Mouse (Mus musculus): Measurements from ENCODE around the gene Pmfbp1. TPM values are rescaled to one million over a fixed set of nuclear protein-coding genes. Genes with fewer than 3 reads are reported as not detected.
A peak's percentile ranks its signal among the peaks of the same experiment; 100 is the strongest.
"Not testable (repeated sequence)": the region's sequence is repeated elsewhere in the genome, so short reads cannot be mapped to it uniquely, and the experiment has no call there.

The Pmfbp1 gene
- polyA plus RNA-seq (2012; rRNA removed) = not detected in 2 replicates

DNA sequence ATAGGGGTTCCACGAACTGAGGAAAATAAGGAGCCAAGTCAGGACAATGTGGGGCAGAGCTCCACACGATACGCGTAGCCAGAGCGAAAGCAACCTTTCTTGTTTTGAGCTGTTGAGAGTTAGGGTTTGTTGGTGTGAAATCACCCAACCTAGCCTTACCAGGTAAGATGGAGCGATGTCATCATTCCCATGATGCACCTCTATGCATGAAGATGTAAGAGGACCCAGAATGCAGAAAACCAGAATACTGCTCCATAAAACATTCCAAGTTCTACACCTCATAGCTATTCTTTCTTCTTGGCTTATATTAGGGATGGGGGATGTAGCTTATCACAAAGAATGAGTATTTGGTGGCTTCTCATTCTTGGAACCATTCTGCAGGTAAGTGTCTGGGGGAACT lies at the start of gene Pmfbp1:
TSS of gene Pmfbp1 (plus strand) at position 301 of the 400 bp plus-strand sequence.
- WGBS = 91% methylated on average over 6 of the region's 6 CpGs
- TF ChIP-seq CTCF (IDR thresholded peaks at IDR 0.05; ENCODE audit: borderline replicate concordance, control insufficient read depth, extremely low read depth, insufficient read depth, low read length, poor library complexity) = no peak
- no peak for TF ChIP-seq POLR2A (IDR thresholded peaks at IDR 0.05; ENCODE audit: control insufficient read depth, extremely low read depth, insufficient read depth, low read length, poor library complexity)
- H3K36me3 ChIP-seq (ENCODE audit: control insufficient read depth, insufficient read depth, low read length) = no peaks in the 10 kb centered on the region
- no peak for DNase-seq
- H3K27ac ChIP-seq (ENCODE audit: control insufficient read depth, insufficient read depth, low read length) = no peak within 1 kb of the TSS
- no peaks in the 10 kb centered on the region for H3K4me1 ChIP-seq (replicated peaks; ENCODE audit: control insufficient read depth, insufficient read depth, low read length)
- H3K4me3 ChIP-seq (ENCODE audit: control insufficient read depth, insufficient read depth, low read length) = no peak within 1 kb of the TSS
- H3K27me3 ChIP-seq (ENCODE audit: control insufficient read depth, insufficient read depth, low read length) = no peaks in the 10 kb centered on the region

DNA sequence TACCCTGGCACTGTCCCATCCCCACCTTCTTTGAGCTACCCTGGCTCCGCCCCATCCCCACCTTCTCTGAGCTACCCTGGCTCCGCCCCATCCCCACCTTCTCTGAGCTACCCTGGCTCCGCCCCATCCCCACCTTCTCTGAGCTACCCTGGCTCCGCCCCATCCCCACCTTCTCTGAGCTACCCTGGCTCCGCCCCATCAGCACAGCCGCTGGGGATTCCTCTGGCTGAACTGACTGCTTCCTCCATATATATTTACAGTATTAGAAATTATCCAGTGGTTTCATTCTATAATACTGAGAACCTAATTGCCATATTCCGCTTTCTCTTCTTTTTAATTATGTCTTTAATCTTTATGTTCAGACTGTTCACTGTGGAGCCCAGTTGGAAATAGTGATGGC lies 46.9 kb upstream of the Pmfbp1 start:
- not testable (repeated sequence) for H3K27ac ChIP-seq (ENCODE audit: control insufficient read depth, insufficient read depth, low read length); H3K27me3 ChIP-seq (ENCODE audit: control insufficient read depth, insufficient read depth, low read length); H3K4me3 ChIP-seq (ENCODE audit: control insufficient read depth, insufficient read depth, low read length); H3K36me3 ChIP-seq (ENCODE audit: control insufficient read depth, insufficient read depth, low read length); H3K4me1 ChIP-seq (replicated peaks; ENCODE audit: control insufficient read depth, insufficient read depth, low read length); DNase-seq
- 46% methylated on average over 7 of the region's 7 CpGs for WGBS

DNA sequence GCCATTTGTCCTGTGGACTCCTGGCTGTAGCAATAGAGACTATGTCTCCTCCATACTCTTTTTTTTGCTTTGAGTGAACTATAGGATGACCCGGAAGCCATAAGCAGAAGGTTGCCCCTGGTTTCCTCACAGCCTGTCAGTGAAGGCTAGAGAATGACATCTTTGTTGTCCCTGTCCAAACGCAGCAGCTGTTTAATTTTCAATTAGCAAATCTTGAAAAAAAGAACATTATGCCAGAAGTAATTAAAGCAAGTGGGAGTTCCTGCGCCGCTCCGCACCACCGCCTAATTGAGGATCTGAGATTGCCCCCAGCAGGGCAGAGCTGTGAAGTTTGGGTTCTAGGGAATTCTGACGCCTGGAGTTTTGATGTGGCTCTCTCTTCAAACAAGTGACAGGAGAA lies 42.8 kb upstream of the Pmfbp1 start:
- H3K4me3 ChIP-seq (ENCODE audit: control insufficient read depth, insufficient read depth, low read length) = no peak overlapping the region
- 89% methylated on average over 7 of the region's 7 CpGs for WGBS
- H3K27me3 ChIP-seq (ENCODE audit: control insufficient read depth, insufficient read depth, low read length) = no peaks in the 10 kb centered on the region
- no peaks in the 10 kb centered on the region for H3K36me3 ChIP-seq (ENCODE audit: control insufficient read depth, insufficient read depth, low read length)
- no peaks in the 10 kb centered on the region for H3K4me1 ChIP-seq (replicated peaks; ENCODE audit: control insufficient read depth, insufficient read depth, low read length)
- DNase-seq = no peak
- no peak overlapping the region for H3K27ac ChIP-seq (ENCODE audit: control insufficient read depth, insufficient read depth, low read length)
- no peak for TF ChIP-seq POLR2A (IDR thresholded peaks at IDR 0.05; ENCODE audit: control insufficient read depth, extremely low read depth, insufficient read depth, low read length, poor library complexity)
- TF ChIP-seq CTCF (IDR thresholded peaks at IDR 0.05; ENCODE audit: borderline replicate concordance, control insufficient read depth, extremely low read depth, insufficient read depth, low read length, poor library complexity) = no peak

DNA sequence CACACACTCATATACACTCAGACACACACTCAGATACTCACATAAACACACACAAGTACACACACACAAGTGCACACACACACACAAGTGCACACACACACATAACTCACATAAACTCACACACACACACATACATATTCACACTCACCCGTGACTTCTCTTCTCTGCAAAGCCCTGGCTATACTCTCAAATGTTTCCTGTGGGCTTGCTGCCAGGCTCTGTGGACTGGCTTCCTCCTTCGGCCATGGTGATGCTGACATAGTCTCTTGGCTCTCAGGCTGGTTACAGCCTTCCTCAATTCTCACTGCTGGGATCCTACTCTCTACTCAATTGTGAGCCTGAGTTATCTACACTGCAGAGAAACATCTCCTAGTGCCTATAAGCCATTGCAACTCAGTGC lies 38.7 kb upstream of the Pmfbp1 start:
- 8% methylated on average over 2 of the region's 2 CpGs for WGBS
- DNase-seq = no peak
- Histone ChIP-seq H3K4me1 (replicated peaks; ENCODE audit: control insufficient read depth, insufficient read depth, low read length) (no peaks in the 10 kb centered on the region), H3K27ac (ENCODE audit: control insufficient read depth, insufficient read depth, low read length) (no peak overlapping the region), H3K36me3 (ENCODE audit: control insufficient read depth, insufficient read depth, low read length) (no peaks in the 10 kb centered on the region), H3K4me3 (ENCODE audit: control insufficient read depth, insufficient read depth, low read length) (no peak overlapping the region), H3K27me3 (ENCODE audit: control insufficient read depth, insufficient read depth, low read length) (no peaks in the 10 kb centered on the region)
- TF ChIP-seq POLR2A (IDR thresholded peaks at IDR 0.05; ENCODE audit: control insufficient read depth, extremely low read depth, insufficient read depth, low read length, poor library complexity) (no peak), CTCF (IDR thresholded peaks at IDR 0.05; ENCODE audit: borderline replicate concordance, control insufficient read depth, extremely low read depth, insufficient read depth, low read length, poor library complexity) (no peak)

DNA sequence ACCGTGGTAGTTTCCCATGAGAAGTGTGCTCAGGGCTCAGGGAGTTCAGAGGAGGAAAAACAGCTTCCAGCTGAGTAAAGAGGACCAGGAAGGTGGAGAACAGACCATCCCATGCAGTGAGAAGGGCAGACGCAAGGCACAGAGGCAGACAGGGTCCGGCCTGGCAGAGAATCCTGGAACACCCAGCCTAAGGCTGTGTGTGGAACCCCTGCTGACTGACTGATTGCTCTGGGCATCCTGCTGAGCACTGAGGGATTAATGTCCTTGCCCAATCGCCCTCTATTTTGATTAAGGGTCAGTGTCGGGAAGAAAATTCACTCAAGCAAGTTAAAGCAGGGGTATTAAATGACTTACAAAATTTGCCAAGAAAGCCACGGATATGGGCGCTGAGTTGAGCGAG lies 36.4 kb upstream of the Pmfbp1 start:
- Histone ChIP-seq H3K4me3 (ENCODE audit: control insufficient read depth, insufficient read depth, low read length) (no peak overlapping the region), H3K36me3 (ENCODE audit: control insufficient read depth, insufficient read depth, low read length) (no peaks in the 10 kb centered on the region), H3K4me1 (replicated peaks; ENCODE audit: control insufficient read depth, insufficient read depth, low read length) (no peaks in the 10 kb centered on the region), H3K27ac (ENCODE audit: control insufficient read depth, insufficient read depth, low read length) (no peak overlapping the region), H3K27me3 (ENCODE audit: control insufficient read depth, insufficient read depth, low read length) (no peaks in the 10 kb centered on the region)
- TF ChIP-seq POLR2A (IDR thresholded peaks at IDR 0.05; ENCODE audit: control insufficient read depth, extremely low read depth, insufficient read depth, low read length, poor library complexity) (no peak), CTCF (IDR thresholded peaks at IDR 0.05; ENCODE audit: borderline replicate concordance, control insufficient read depth, extremely low read depth, insufficient read depth, low read length, poor library complexity) (no peak)
- no peak for DNase-seq
- 91% methylated on average over 8 of the region's 8 CpGs for WGBS

DNA sequence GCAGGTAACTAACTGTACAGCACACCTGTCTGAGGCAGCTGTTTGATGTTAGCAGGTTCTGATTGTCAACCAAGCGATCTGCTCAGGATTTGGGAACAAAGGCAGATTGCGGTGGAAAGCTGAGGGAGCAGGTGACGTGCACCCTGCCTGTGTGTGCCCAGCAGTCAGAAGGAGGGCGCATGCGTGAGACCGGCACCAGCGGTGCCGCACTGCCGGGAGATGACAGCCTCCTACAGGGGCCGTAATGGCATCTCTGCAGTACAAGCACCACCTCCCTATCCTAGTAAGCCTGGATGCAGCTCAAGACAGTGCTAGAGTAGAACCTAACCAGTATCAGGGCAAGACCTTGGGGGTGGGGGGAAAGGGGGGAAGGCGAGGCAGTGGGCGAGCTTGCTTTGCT lies 35.2 kb upstream of the Pmfbp1 start:
- no peaks in the 10 kb centered on the region for H3K36me3 ChIP-seq (ENCODE audit: control insufficient read depth, insufficient read depth, low read length)
- H3K27me3 ChIP-seq (ENCODE audit: control insufficient read depth, insufficient read depth, low read length) = no peaks in the 10 kb centered on the region
- WGBS = 93% methylated on average over 12 of the region's 12 CpGs
- H3K4me3 ChIP-seq (ENCODE audit: control insufficient read depth, insufficient read depth, low read length) = no peak overlapping the region
- no peak for TF ChIP-seq POLR2A (IDR thresholded peaks at IDR 0.05; ENCODE audit: control insufficient read depth, extremely low read depth, insufficient read depth, low read length, poor library complexity)
- TF ChIP-seq CTCF (IDR thresholded peaks at IDR 0.05; ENCODE audit: borderline replicate concordance, control insufficient read depth, extremely low read depth, insufficient read depth, low read length, poor library complexity) = no peak
- H3K27ac ChIP-seq (ENCODE audit: control insufficient read depth, insufficient read depth, low read length) = no peak overlapping the region
- DNase-seq = peak; percentile 5
- H3K4me1 ChIP-seq (replicated peaks; ENCODE audit: control insufficient read depth, insufficient read depth, low read length) = no peaks in the 10 kb centered on the region

DNA sequence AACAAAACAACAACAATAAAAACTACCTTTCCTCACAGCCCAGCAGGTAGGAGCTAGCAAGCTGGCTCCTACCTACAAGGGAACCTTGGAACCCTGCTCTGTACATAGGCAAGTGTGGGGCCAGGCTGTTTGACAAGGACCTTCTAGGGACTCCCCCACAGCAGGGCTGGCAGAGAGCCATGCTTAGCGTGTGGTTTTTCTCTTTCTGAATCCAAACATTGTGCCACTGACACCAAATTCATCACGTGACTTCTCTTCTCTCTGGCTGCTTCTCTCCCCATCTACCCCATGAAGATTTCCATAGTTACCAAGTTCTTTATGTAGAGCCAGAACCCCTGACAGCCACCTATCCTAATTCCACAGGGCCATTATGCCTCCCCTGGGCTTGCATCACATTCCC lies 30.8 kb upstream of the Pmfbp1 start:
- Histone ChIP-seq H3K36me3 (ENCODE audit: control insufficient read depth, insufficient read depth, low read length) (no peaks in the 10 kb centered on the region), H3K4me3 (ENCODE audit: control insufficient read depth, insufficient read depth, low read length) (no peak overlapping the region), H3K27me3 (ENCODE audit: control insufficient read depth, insufficient read depth, low read length) (no peaks in the 10 kb centered on the region), H3K4me1 (replicated peaks; ENCODE audit: control insufficient read depth, insufficient read depth, low read length) (no peaks in the 10 kb centered on the region), H3K27ac (ENCODE audit: control insufficient read depth, insufficient read depth, low read length) (no peak overlapping the region)
- DNase-seq = no peak
- no peak for TF ChIP-seq CTCF (IDR thresholded peaks at IDR 0.05; ENCODE audit: borderline replicate concordance, control insufficient read depth, extremely low read depth, insufficient read depth, low read length, poor library complexity)
- TF ChIP-seq POLR2A (IDR thresholded peaks at IDR 0.05; ENCODE audit: control insufficient read depth, extremely low read depth, insufficient read depth, low read length, poor library complexity) = no peak
- 2% methylated on average over 2 of the region's 2 CpGs for WGBS

Measured in thymus, adult 2 months (tissue).